Mouse (Mus musculus): ENCODE measurements around the gene Kctd10. TPM values are rescaled to one million over a fixed set of nuclear protein-coding genes. Genes with fewer than 3 reads are reported as not detected.

Kctd10 gene
- polyA plus RNA-seq, 1 experiment, result 84.1 TPM

- no peak overlapping the region for H3K4me2 ChIP-seq (ENCODE audit: low read depth)
- H3K36me3 ChIP-seq (ENCODE audit: control insufficient read depth, insufficient read depth), result peaks cover 18% of the 10 kb centered on the region
- TF ChIP-seq TCF3 (IDR thresholded peaks at IDR 0.05; ENCODE audit: insufficient read length, low read depth), result no peak
- TF ChIP-seq SRF (IDR thresholded peaks at IDR 0.05; ENCODE audit: control insufficient read depth, insufficient read length, low read depth), result no peak
- no peak for TF ChIP-seq MYOD1 (IDR thresholded peaks at IDR 0.05; ENCODE audit: control insufficient read depth in 1 of 3, insufficient read length in 2 of 3, low read depth in 2 of 3)
- no peak for TF ChIP-seq USF1 (IDR thresholded peaks at IDR 0.05; ENCODE audit: low read depth)
- TF ChIP-seq REST (IDR thresholded peaks at IDR 0.05; ENCODE audit: insufficient read depth, insufficient read length), result no peak
- no peak for TF ChIP-seq MAX (IDR thresholded peaks at IDR 0.05; ENCODE audit: low read depth)
- TF ChIP-seq TCF12 (IDR thresholded peaks at IDR 0.05; ENCODE audit: insufficient read depth, poor library complexity, severe bottlenecking), result no peak
- no peak overlapping the region for H3ac ChIP-seq (ENCODE audit: control insufficient read depth, insufficient read length)
- H3K4me3 ChIP-seq, result no peak overlapping the region
- H3K79me2 ChIP-seq (ENCODE audit: control insufficient read depth, insufficient read depth), result no peaks in the 10 kb centered on the region
- H3K27me3 ChIP-seq (ENCODE audit: control insufficient read depth, insufficient read depth, insufficient read length), result no peaks in the 10 kb centered on the region
These were observed 35.3 kb upstream of the Kctd10 start for GRCm38 (mm10) chr5:114415606-114416005.

- Histone ChIP-seq H3K36me3 (ENCODE audit: control insufficient read depth, insufficient read depth) (peaks cover 15% of the 10 kb centered on the region), H3K27me3 (ENCODE audit: control insufficient read depth, insufficient read depth, insufficient read length) (no peaks in the 10 kb centered on the region), H3K4me3 (no peak overlapping the region), H3K79me2 (ENCODE audit: control insufficient read depth, insufficient read depth) (no peaks in the 10 kb centered on the region), H3K4me2 (ENCODE audit: low read depth) (no peak overlapping the region), H3ac (ENCODE audit: control insufficient read depth, insufficient read length) (no peak overlapping the region)
- no peak for TF ChIP-seq CEBPB (IDR thresholded peaks at IDR 0.05; ENCODE audit: insufficient read depth, poor library complexity, severe bottlenecking)
- TF ChIP-seq MYOD1 (IDR thresholded peaks at IDR 0.05; ENCODE audit: control insufficient read depth in 1 of 3, insufficient read length in 2 of 3, low read depth in 2 of 3), result no peak
- no peak for TF ChIP-seq SRF (IDR thresholded peaks at IDR 0.05; ENCODE audit: control insufficient read depth, insufficient read length, low read depth)
- TF ChIP-seq MYOG (IDR thresholded peaks at IDR 0.05; ENCODE audit: control insufficient read depth in 1 of 3, insufficient read depth in 1 of 3, insufficient read length in 2 of 3, low read depth in 2 of 3), result no peak
- TF ChIP-seq POLR2AphosphoS2 (IDR thresholded peaks at IDR 0.05; ENCODE audit: insufficient read length, low read depth), result no peak
- TF ChIP-seq E2F4 (IDR thresholded peaks at IDR 0.05; ENCODE audit: insufficient read depth), result no peak
- no peak for TF ChIP-seq TCF12 (IDR thresholded peaks at IDR 0.05; ENCODE audit: insufficient read depth, poor library complexity, severe bottlenecking)
- no peak for TF ChIP-seq REST (IDR thresholded peaks at IDR 0.05; ENCODE audit: insufficient read depth, insufficient read length)
These were observed 32.9 kb upstream of the Kctd10 start for GRCm38 (mm10) chr5:114413067-114413735.

- TF ChIP-seq SRF (IDR thresholded peaks at IDR 0.05; ENCODE audit: control insufficient read depth, insufficient read length, low read depth) (no peak), E2F4 (IDR thresholded peaks at IDR 0.05; ENCODE audit: insufficient read depth) (no peak), MYOD1 (IDR thresholded peaks at IDR 0.05; ENCODE audit: control insufficient read depth in 1 of 3, insufficient read length in 2 of 3, low read depth in 2 of 3) (no peak), CEBPB (IDR thresholded peaks at IDR 0.05; ENCODE audit: insufficient read depth, poor library complexity, severe bottlenecking) (no peak), REST (IDR thresholded peaks at IDR 0.05; ENCODE audit: insufficient read depth, insufficient read length) (no peak), USF1 (IDR thresholded peaks at IDR 0.05; ENCODE audit: low read depth) (no peak), TCF3 (IDR thresholded peaks at IDR 0.05; ENCODE audit: insufficient read length, low read depth) (no peak), POLR2AphosphoS2 (IDR thresholded peaks at IDR 0.05; ENCODE audit: insufficient read length, low read depth) (no peak), MAX (IDR thresholded peaks at IDR 0.05; ENCODE audit: low read depth) (no peak), POLR2A (IDR thresholded peaks at IDR 0.05; ENCODE audit: insufficient read length, low read depth) (no peak), TCF12 (IDR thresholded peaks at IDR 0.05; ENCODE audit: insufficient read depth, poor library complexity, severe bottlenecking) (no peak), MYOG (IDR thresholded peaks at IDR 0.05; ENCODE audit: control insufficient read depth in 1 of 3, insufficient read depth in 1 of 3, insufficient read length in 2 of 3, low read depth in 2 of 3) (no peak)
- H3K79me2 ChIP-seq (ENCODE audit: control insufficient read depth, insufficient read depth), result no peaks in the 10 kb centered on the region
These were observed 32.2 kb upstream of the Kctd10 start for GRCm38 (mm10) chr5:114412361-114412998.

GRCm38 (mm10) chr5:114410429-114410828 lies 30.1 kb upstream of the Kctd10 start:
- Histone ChIP-seq H3K27me3 (ENCODE audit: control insufficient read depth, insufficient read depth, insufficient read length) (no peaks in the 10 kb centered on the region), H3K4me2 (ENCODE audit: low read depth) (no peak overlapping the region), H3K4me3 (no peak overlapping the region), H3K36me3 (ENCODE audit: control insufficient read depth, insufficient read depth) (peaks cover 19% of the 10 kb centered on the region), H3ac (ENCODE audit: control insufficient read depth, insufficient read length) (no peak overlapping the region), H3K79me2 (ENCODE audit: control insufficient read depth, insufficient read depth) (no peaks in the 10 kb centered on the region)
- peak in 2 of 3 experiments; percentile 53 to 71 for TF ChIP-seq MYOG (IDR thresholded peaks at IDR 0.05; ENCODE audit: control insufficient read depth in 1 of 3, insufficient read depth in 1 of 3, insufficient read length in 2 of 3, low read depth in 2 of 3)
- TF ChIP-seq POLR2A (IDR thresholded peaks at IDR 0.05; ENCODE audit: insufficient read length, low read depth), result no peak
- TF ChIP-seq USF1 (IDR thresholded peaks at IDR 0.05; ENCODE audit: low read depth), result no peak
- no peak for TF ChIP-seq E2F4 (IDR thresholded peaks at IDR 0.05; ENCODE audit: insufficient read depth)
- no peak for TF ChIP-seq CEBPB (IDR thresholded peaks at IDR 0.05; ENCODE audit: insufficient read depth, poor library complexity, severe bottlenecking)
- no peak for TF ChIP-seq SRF (IDR thresholded peaks at IDR 0.05; ENCODE audit: control insufficient read depth, insufficient read length, low read depth)
- no peak for TF ChIP-seq REST (IDR thresholded peaks at IDR 0.05; ENCODE audit: insufficient read depth, insufficient read length)
- no peak for TF ChIP-seq MAX (IDR thresholded peaks at IDR 0.05; ENCODE audit: low read depth)
- no peak for TF ChIP-seq POLR2AphosphoS2 (IDR thresholded peaks at IDR 0.05; ENCODE audit: insufficient read length, low read depth)
- no peak for TF ChIP-seq TCF12 (IDR thresholded peaks at IDR 0.05; ENCODE audit: insufficient read depth, poor library complexity, severe bottlenecking)
- TF ChIP-seq TCF3 (IDR thresholded peaks at IDR 0.05; ENCODE audit: insufficient read length, low read depth), result no peak
- TF ChIP-seq MYOD1 (IDR thresholded peaks at IDR 0.05; ENCODE audit: control insufficient read depth in 1 of 3, insufficient read length in 2 of 3, low read depth in 2 of 3), result peak in 2 of 3 experiments; percentile 42 to 62

More at GRCm38 (mm10) chr5:114412361-114412998, 32.2 kb upstream of the Kctd10 start:
- H3ac ChIP-seq (ENCODE audit: control insufficient read depth, insufficient read length), result no peak overlapping the region
- no peaks in the 10 kb centered on the region for H3K27me3 ChIP-seq (ENCODE audit: control insufficient read depth, insufficient read depth, insufficient read length)
- no peak overlapping the region for H3K4me2 ChIP-seq (ENCODE audit: low read depth)
- H3K4me3 ChIP-seq, result no peak overlapping the region
- H3K36me3 ChIP-seq (ENCODE audit: control insufficient read depth, insufficient read depth), result peaks cover 17% of the 10 kb centered on the region

Data from myocyte (in vitro differentiated cells).